Mouse (Mus musculus): ENCODE data around the gene Vat1. TPM values are rescaled to one million over a fixed set of nuclear protein-coding genes. Genes with fewer than 3 reads are reported as not detected.

Gene Vat1
- total and polyA plus RNA-seq, 3 experiments: 14.9 to 49.4 (median 29.9) TPM

DNA sequence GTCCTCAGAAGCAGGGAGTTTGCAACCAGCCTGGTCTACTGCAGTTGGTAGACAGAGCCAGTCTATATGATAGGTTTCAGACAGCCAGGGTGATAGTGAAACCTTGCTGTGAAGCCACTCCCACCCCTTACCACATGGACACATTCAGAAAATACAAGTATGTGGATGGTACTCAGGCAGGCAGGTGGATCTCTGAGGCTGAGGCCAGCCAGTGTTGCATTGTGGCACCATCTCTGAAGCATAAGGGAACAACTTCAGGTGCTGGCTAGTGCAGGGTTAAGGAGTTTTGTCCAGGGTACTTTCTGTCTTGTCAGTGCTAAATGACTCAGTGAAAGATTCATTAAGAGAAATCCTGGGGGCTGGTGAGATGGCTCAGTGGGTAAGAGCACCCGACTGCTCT, 19.7 kb downstream of the Vat1 start:
- peak overlapping the region; percentile 48 for H3K27ac ChIP-seq (ENCODE audit: insufficient read depth, low read depth)
- peaks cover 12 to 50% of the 10 kb centered on the region in 2 experiments for H3K4me1 ChIP-seq (ENCODE audit: control insufficient read depth in 1 of 2, insufficient read depth in 2 of 2)
- dilution Hi-C loops (cut with MboI; ENCODE audit: extremely low pct_ligation_motif_present, extremely low pct_unique_long_range_greater_than_20kb, low sequenced_read_pairs) (no loop called here), in situ Hi-C loops (cut with MboI; ENCODE audit: low pct_ligation_motif_present, low pct_unique_long_range_greater_than_20kb, low sequenced_read_pairs) (no loop called here)
- peak; percentile 71 for DNase-seq (ENCODE audit: extremely low read depth)
- peaks cover 37% of the 10 kb centered on the region for H3K79me2 ChIP-seq (replicated peaks; ENCODE audit: control insufficient read depth, extremely low read depth, insufficient read depth, poor library complexity, severe bottlenecking)
- H3K4me2 ChIP-seq (ENCODE audit: insufficient read depth, low read depth, poor library complexity, severe bottlenecking): no peak overlapping the region
- TF ChIP-seq SIN3A (IDR thresholded peaks at IDR 0.05; ENCODE audit: low read length): no peak
- TF ChIP-seq CHD1 (IDR thresholded peaks at IDR 0.05; ENCODE audit: low read depth, low read length): no peak
- TF ChIP-seq ZC3H11A (IDR thresholded peaks at IDR 0.05; ENCODE audit: low read depth, low read length): no peak
- TF ChIP-seq POLR2A (IDR thresholded peaks at IDR 0.05; ENCODE audit: low read depth, low read length): peak; percentile 65
- peak; percentile 84 for TF ChIP-seq MYC (IDR thresholded peaks at IDR 0.05; ENCODE audit: low read depth, low read length)
- no peak for TF ChIP-seq IRF4 (IDR thresholded peaks at IDR 0.05; ENCODE audit: low read depth, low read length)
- TF ChIP-seq ZMIZ1 (IDR thresholded peaks at IDR 0.05; ENCODE audit: low read depth, low read length): peak; percentile 64
- TF ChIP-seq POLR2AphosphoS2 (IDR thresholded peaks at IDR 0.05; ENCODE audit: low read depth, low read length): peak; percentile 95
- 0 out of 2 replicates have a peak, but pooled peaks have one; percentile 50 for TF ChIP-seq MAX (IDR thresholded peaks at IDR 0.05; ENCODE audit: low read length)
- TF ChIP-seq MXI1 (IDR thresholded peaks at IDR 0.05; ENCODE audit: low read depth, low read length): peak; percentile 36; the same call in 1 of the 2 replicates
- TF ChIP-seq SMC3 (IDR thresholded peaks at IDR 0.05; ENCODE audit: low read depth, low read length): no peak
- TF ChIP-seq USF1 (IDR thresholded peaks at IDR 0.05; ENCODE audit: low read depth, low read length): no peak
- TF ChIP-seq GABPA (IDR thresholded peaks at IDR 0.05; ENCODE audit: insufficient replicate concordance, low read depth, low read length): no peak
- no peak for TF ChIP-seq NELFE (IDR thresholded peaks at IDR 0.05; ENCODE audit: low read depth, low read length)
- peak; percentile 68 for TF ChIP-seq CHD2 (IDR thresholded peaks at IDR 0.05; ENCODE audit: low read length)
- no peak for TF ChIP-seq UBTF (IDR thresholded peaks at IDR 0.05; ENCODE audit: low read depth, low read length)
- TF ChIP-seq JUND (conservative IDR thresholded peaks at IDR 0.05; ENCODE audit: low read depth, low read length): no peak
- no peak for TF ChIP-seq BHLHE40 (IDR thresholded peaks at IDR 0.05; ENCODE audit: low read depth, low read length)
- no peak for TF ChIP-seq HCFC1 (IDR thresholded peaks at IDR 0.05; ENCODE audit: low read depth, low read length)
- no peak for TF ChIP-seq ZKSCAN1 (IDR thresholded peaks at IDR 0.05; ENCODE audit: borderline replicate concordance, low read depth, low read length)
- TF ChIP-seq TCF12 (IDR thresholded peaks at IDR 0.05; ENCODE audit: low read depth, low read length): 0 out of 2 replicates have a peak, but pooled peaks have one; percentile 26
- no peak overlapping the region for H3K4me3 ChIP-seq (replicated peaks in 1 of 3; ENCODE audit: low read depth in 2 of 3, low read length in 2 of 3, poor library complexity in 1 of 3)
- no peak overlapping the region for H3K9ac ChIP-seq (ENCODE audit: insufficient read depth, low read depth)
- no peaks in the 10 kb centered on the region for H3K27me3 ChIP-seq (replicated peaks)
- H3K36me3 ChIP-seq (replicated peaks in 1 of 2; ENCODE audit: control insufficient read depth in 1 of 2, insufficient read depth in 1 of 2, low read length in 1 of 2): peaks cover 29 to 36% of the 10 kb centered on the region in 2 experiments
- no peaks in the 10 kb centered on the region for H3K9me3 ChIP-seq (replicated peaks; ENCODE audit: low read length)

DNA sequence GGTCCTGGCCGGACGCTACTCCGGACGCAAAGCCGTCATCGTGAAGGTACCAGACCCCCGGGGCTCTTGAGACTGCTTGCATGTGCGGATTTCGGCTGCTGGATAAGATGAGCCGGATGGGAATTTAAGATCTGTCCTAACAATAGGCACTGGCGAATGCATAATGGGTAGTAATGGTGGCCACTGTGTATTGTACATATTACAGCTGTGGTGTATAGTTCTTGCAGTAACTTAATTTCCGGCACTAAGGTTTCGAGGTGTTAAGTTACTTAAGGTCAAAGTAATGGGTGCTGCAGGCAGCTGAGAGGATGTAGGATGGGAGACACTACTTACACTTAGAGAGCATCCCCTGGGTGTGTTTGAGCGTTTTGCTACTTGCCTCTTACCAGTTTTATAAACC, 23.3 kb downstream of the Vat1 start:
- in situ Hi-C loops (cut with MboI; ENCODE audit: low pct_ligation_motif_present, low pct_unique_long_range_greater_than_20kb, low sequenced_read_pairs): no loop called here

More for the DNA sequence above, 23.3 kb downstream of the Vat1 start:
- Histone ChIP-seq H3K27me3 (replicated peaks) (no peaks in the 10 kb centered on the region), H3K9ac (ENCODE audit: insufficient read depth, low read depth) (peak overlapping the region; percentile 100), H3K4me3 (replicated peaks in 1 of 3; ENCODE audit: low read depth in 2 of 3, low read length in 2 of 3, poor library complexity in 1 of 3) (peak overlapping the region; percentile 74 to 98 (median 98)), H3K79me2 (replicated peaks; ENCODE audit: control insufficient read depth, extremely low read depth, insufficient read depth, poor library complexity, severe bottlenecking) (peaks cover 32% of the 10 kb centered on the region), H3K4me2 (ENCODE audit: insufficient read depth, low read depth, poor library complexity, severe bottlenecking) (peak overlapping the region; percentile 97), H3K36me3 (replicated peaks in 1 of 2; ENCODE audit: control insufficient read depth in 1 of 2, insufficient read depth in 1 of 2, low read length in 1 of 2) (peaks cover 29 to 33% of the 10 kb centered on the region in 2 experiments), H3K4me1 (ENCODE audit: control insufficient read depth in 1 of 2, insufficient read depth in 2 of 2) (peaks cover 12 to 30% of the 10 kb centered on the region in 2 experiments), H3K27ac (ENCODE audit: insufficient read depth, low read depth) (peak overlapping the region; percentile 72), H3K9me3 (replicated peaks; ENCODE audit: low read length) (no peaks in the 10 kb centered on the region)
- TF ChIP-seq NELFE (IDR thresholded peaks at IDR 0.05; ENCODE audit: low read depth, low read length) (no peak), UBTF (IDR thresholded peaks at IDR 0.05; ENCODE audit: low read depth, low read length) (0 out of 2 replicates have a peak, but pooled peaks have one; percentile 1), TBP (conservative IDR thresholded peaks at IDR 0.05; ENCODE audit: low read depth, low read length) (no peak), ZKSCAN1 (IDR thresholded peaks at IDR 0.05; ENCODE audit: borderline replicate concordance, low read depth, low read length) (no peak)
- dilution Hi-C loops (cut with MboI; ENCODE audit: extremely low pct_ligation_motif_present, extremely low pct_unique_long_range_greater_than_20kb, low sequenced_read_pairs): no loop called here
- DNase-seq (ENCODE audit: extremely low read depth): no peak
